Mouse (Mus musculus) small intestine, adult 2 months (tissue): Measurements from ENCODE around the gene Robo1.

ENCODE experiments used
- CTCF ChIP-seq: fragments of 200-500 bp; IDR thresholded peaks from 2 replicates; pipeline ENCODE4 v1.5.1; 2012; ENCODE audit warnings: low read depth, mild to moderate bottlenecking, control low read depth, inconsistent platforms, low read length, moderate library complexity, mixed read lengths; ENCODE audit not compliant: insufficient replicate concordance, insufficient read length; ENCODE audit errors: extremely low read depth
- POLR2A ChIP-seq: fragments of 200-500 bp; IDR thresholded peaks from 2 replicates; pipeline ENCODE4 v1.6.1; 2012; ENCODE audit warnings: low read depth, mild to moderate bottlenecking, control low read depth, inconsistent platforms, low read length, moderate library complexity

DNA sequence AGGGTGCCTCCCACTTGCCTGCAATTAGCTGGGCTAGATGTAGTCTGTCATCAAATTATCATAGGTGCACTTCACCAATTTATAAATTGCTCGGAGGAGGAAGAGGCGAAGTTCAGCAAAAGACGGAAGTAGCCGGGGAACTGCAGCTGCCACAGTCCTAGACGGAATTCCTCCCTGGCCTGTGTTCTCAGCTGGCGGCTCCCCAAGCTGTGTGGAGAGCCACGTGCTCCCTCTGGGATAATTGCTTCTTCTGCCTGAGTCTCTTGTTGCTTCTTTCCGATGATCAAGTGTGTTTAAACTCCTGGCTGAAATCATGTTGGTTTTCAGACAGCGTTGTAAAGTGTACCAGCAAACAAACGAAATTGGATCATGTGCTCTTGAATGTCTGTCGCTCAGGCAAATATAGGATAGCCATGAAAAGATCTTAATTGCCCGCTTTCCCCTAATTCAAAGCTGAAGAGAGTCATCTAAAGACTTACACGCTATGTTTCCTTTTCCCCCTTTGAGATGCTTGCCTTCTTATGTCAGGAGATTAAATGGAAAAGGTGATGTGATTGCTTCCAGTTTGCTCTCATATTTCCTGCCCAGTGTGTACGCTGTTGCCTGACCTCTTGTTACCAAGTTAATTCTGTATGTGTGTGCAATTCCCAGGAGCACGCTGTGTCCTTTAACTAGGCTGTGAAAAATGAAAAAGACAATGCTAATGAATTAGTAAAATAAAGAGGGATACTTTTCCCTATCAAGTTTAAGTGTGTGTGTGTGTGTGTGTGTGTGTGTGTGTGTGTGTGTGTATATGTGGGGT lies 616.5 kb downstream of the Robo1 start:
- TF ChIP-seq POLR2A (no peak), CTCF (no peak)
